Mouse (Mus musculus): ENCODE results near the gene Zfp239. TPM values are rescaled to one million over a fixed set of nuclear protein-coding genes. Genes with fewer than 3 reads are reported as not detected.
A peak's percentile ranks its signal among the peaks of the same experiment; 100 is the strongest.

Zfp239 gene
- polyA plus RNA-seq, 1 experiment from 2014 or later, result 11.8 TPM

GRCm38 (mm10) chr6:117885943-117886342 is 24.0 kb downstream of the Zfp239 start:
- 88% methylated on average over 2 of the region's 2 CpGs for WGBS
- no peak overlapping the region for H3K27ac ChIP-seq (ENCODE audit: low read depth, low read length)
- H3K9ac ChIP-seq (ENCODE audit: low read length), result no peak overlapping the region
- no peaks in the 10 kb centered on the region for H3K9me3 ChIP-seq (ENCODE audit: control insufficient read depth, low read length)
- H3K36me3 ChIP-seq (ENCODE audit: control insufficient read depth, insufficient read depth, low read length), result no peaks in the 10 kb centered on the region
- no peak for ATAC-seq (ENCODE audit: low FRiP score)
- H3K27me3 ChIP-seq (ENCODE audit: control insufficient read depth, insufficient read depth, low read length), result no peaks in the 10 kb centered on the region
- no peak overlapping the region for H3K4me2 ChIP-seq
- DNase-seq (ENCODE audit: low spot score, missing footprints), result no peak
- H3K4me3 ChIP-seq (ENCODE audit: low read depth, low read length), result no peak overlapping the region
- H3K4me1 ChIP-seq (ENCODE audit: control insufficient read depth, insufficient read depth, low read length), result no peaks in the 10 kb centered on the region; the same call in 1 of the 2 replicates

- no peak for DNase-seq (ENCODE audit: low spot score, missing footprints)
- no peaks in the 10 kb centered on the region for H3K36me3 ChIP-seq (ENCODE audit: control insufficient read depth, insufficient read depth, low read length)
- WGBS, result 73% methylated on average over 1 of the region's 1 CpGs
- H3K4me2 ChIP-seq, result no peak overlapping the region
- H3K4me3 ChIP-seq (ENCODE audit: low read depth, low read length), result no peak overlapping the region
- no peaks in the 10 kb centered on the region for H3K4me1 ChIP-seq (ENCODE audit: control insufficient read depth, insufficient read depth, low read length)
- ATAC-seq (ENCODE audit: low FRiP score), result no peak
- no peak overlapping the region for H3K9ac ChIP-seq (ENCODE audit: low read length)
- H3K9me3 ChIP-seq (ENCODE audit: control insufficient read depth, low read length), result no peaks in the 10 kb centered on the region
- H3K27ac ChIP-seq (ENCODE audit: low read depth, low read length), result no peak overlapping the region
- H3K27me3 ChIP-seq (ENCODE audit: control insufficient read depth, insufficient read depth, low read length), result no peaks in the 10 kb centered on the region
These were observed 26.1 kb downstream of the Zfp239 start for GRCm38 (mm10) chr6:117888032-117888431.

- WGBS, result 54% methylated on average over 2 of the region's 2 CpGs
These were observed 26.8 kb downstream of the Zfp239 start for GRCm38 (mm10) chr6:117888642-117889096.

GRCm38 (mm10) chr6:117890257-117890656 is 28.4 kb downstream of the Zfp239 start:
- WGBS, result 86% methylated on average over 6 of the region's 6 CpGs
- Histone ChIP-seq H3K9me3 (ENCODE audit: control insufficient read depth, low read length) (no peaks in the 10 kb centered on the region), H3K4me3 (ENCODE audit: low read depth, low read length) (no peak overlapping the region), H3K36me3 (ENCODE audit: control insufficient read depth, insufficient read depth, low read length) (no peaks in the 10 kb centered on the region), H3K27me3 (ENCODE audit: control insufficient read depth, insufficient read depth, low read length) (no peaks in the 10 kb centered on the region), H3K9ac (ENCODE audit: low read length) (no peak overlapping the region), H3K4me1 (ENCODE audit: control insufficient read depth, insufficient read depth, low read length) (no peaks in the 10 kb centered on the region), H3K27ac (ENCODE audit: low read depth, low read length) (no peak overlapping the region), H3K4me2 (no peak overlapping the region)
- DNase-seq (ENCODE audit: low spot score, missing footprints) (no peak), ATAC-seq (ENCODE audit: low FRiP score) (no peak)

More at GRCm38 (mm10) chr6:117888642-117889096, 26.8 kb downstream of the Zfp239 start:
- H3K36me3 ChIP-seq (ENCODE audit: control insufficient read depth, insufficient read depth, low read length), result no peaks in the 10 kb centered on the region
- H3K4me1 ChIP-seq (ENCODE audit: control insufficient read depth, insufficient read depth, low read length), result no peaks in the 10 kb centered on the region
- no peak overlapping the region for H3K27ac ChIP-seq (ENCODE audit: low read depth, low read length)
- H3K27me3 ChIP-seq (ENCODE audit: control insufficient read depth, insufficient read depth, low read length), result no peaks in the 10 kb centered on the region
- ATAC-seq (ENCODE audit: low FRiP score) (no peak), DNase-seq (ENCODE audit: low spot score, missing footprints) (peak; percentile 59)
- H3K9me3 ChIP-seq (ENCODE audit: control insufficient read depth, low read length), result no peaks in the 10 kb centered on the region
- no peak overlapping the region for H3K9ac ChIP-seq (ENCODE audit: low read length)
- no peak overlapping the region for H3K4me2 ChIP-seq
- no peak overlapping the region for H3K4me3 ChIP-seq (ENCODE audit: low read depth, low read length)

- WGBS, result 68% methylated on average over 14 of the region's 14 CpGs
- Histone ChIP-seq H3K9ac (ENCODE audit: low read length) (no peak overlapping the region), H3K27ac (ENCODE audit: low read depth, low read length) (no peak overlapping the region), H3K27me3 (ENCODE audit: control insufficient read depth, insufficient read depth, low read length) (no peaks in the 10 kb centered on the region), H3K4me3 (ENCODE audit: low read depth, low read length) (no peak overlapping the region), H3K36me3 (ENCODE audit: control insufficient read depth, insufficient read depth, low read length) (no peaks in the 10 kb centered on the region), H3K4me2 (no peak overlapping the region), H3K4me1 (ENCODE audit: control insufficient read depth, insufficient read depth, low read length) (no peaks in the 10 kb centered on the region), H3K9me3 (ENCODE audit: control insufficient read depth, low read length) (no peaks in the 10 kb centered on the region)
- DNase-seq (ENCODE audit: low spot score, missing footprints) (peak; percentile 75), ATAC-seq (ENCODE audit: low FRiP score) (no peak)
These were observed 29.7 kb downstream of the Zfp239 start for GRCm38 (mm10) chr6:117891369-117892160.

GRCm38 (mm10) chr6:117892386-117892785 is 30.5 kb downstream of the Zfp239 start:
- H3K27me3 ChIP-seq (ENCODE audit: control insufficient read depth, insufficient read depth, low read length), result no peaks in the 10 kb centered on the region
- ATAC-seq (ENCODE audit: low FRiP score), result no peak
- H3K4me1 ChIP-seq (ENCODE audit: control insufficient read depth, insufficient read depth, low read length), result no peaks in the 10 kb centered on the region
- H3K27ac ChIP-seq (ENCODE audit: low read depth, low read length), result no peak overlapping the region
- 72% methylated on average over 3 of the region's 3 CpGs for WGBS
- no peaks in the 10 kb centered on the region for H3K9me3 ChIP-seq (ENCODE audit: control insufficient read depth, low read length)
- no peaks in the 10 kb centered on the region for H3K36me3 ChIP-seq (ENCODE audit: control insufficient read depth, insufficient read depth, low read length)
- H3K9ac ChIP-seq (ENCODE audit: low read length), result no peak overlapping the region
- H3K4me3 ChIP-seq (ENCODE audit: low read depth, low read length), result no peak overlapping the region
- no peak overlapping the region for H3K4me2 ChIP-seq
- DNase-seq (ENCODE audit: low spot score, missing footprints), result no peak

GRCm38 (mm10) chr6:117893435-117893834 is 31.5 kb downstream of the Zfp239 start:
- ATAC-seq (ENCODE audit: low FRiP score) (no peak), DNase-seq (ENCODE audit: low spot score, missing footprints) (no peak)
- Histone ChIP-seq H3K36me3 (ENCODE audit: control insufficient read depth, insufficient read depth, low read length) (no peaks in the 10 kb centered on the region), H3K9me3 (ENCODE audit: control insufficient read depth, low read length) (no peaks in the 10 kb centered on the region), H3K27me3 (ENCODE audit: control insufficient read depth, insufficient read depth, low read length) (no peaks in the 10 kb centered on the region), H3K4me3 (ENCODE audit: low read depth, low read length) (no peak overlapping the region), H3K4me2 (no peak overlapping the region), H3K4me1 (ENCODE audit: control insufficient read depth, insufficient read depth, low read length) (no peaks in the 10 kb centered on the region), H3K9ac (ENCODE audit: low read length) (no peak overlapping the region), H3K27ac (ENCODE audit: low read depth, low read length) (no peak overlapping the region)
- WGBS, result 98% methylated on average over 2 of the region's 2 CpGs

GRCm38 (mm10) chr6:117897800-117898199 is 35.9 kb downstream of the Zfp239 start:
- no peak overlapping the region for H3K9ac ChIP-seq (ENCODE audit: low read length)
- no peak for DNase-seq (ENCODE audit: low spot score, missing footprints)
- no peaks in the 10 kb centered on the region for H3K36me3 ChIP-seq (ENCODE audit: control insufficient read depth, insufficient read depth, low read length)
- no peak overlapping the region for H3K4me3 ChIP-seq (ENCODE audit: low read depth, low read length)
- no peak for ATAC-seq (ENCODE audit: low FRiP score)
- H3K4me2 ChIP-seq, result no peak overlapping the region
- H3K27ac ChIP-seq (ENCODE audit: low read depth, low read length), result no peak overlapping the region
- no peaks in the 10 kb centered on the region for H3K4me1 ChIP-seq (ENCODE audit: control insufficient read depth, insufficient read depth, low read length)
- no peaks in the 10 kb centered on the region for H3K9me3 ChIP-seq (ENCODE audit: control insufficient read depth, low read length)
- no peaks in the 10 kb centered on the region for H3K27me3 ChIP-seq (ENCODE audit: control insufficient read depth, insufficient read depth, low read length)
- 86% methylated on average over 5 of the region's 5 CpGs for WGBS

- Histone ChIP-seq H3K36me3 (ENCODE audit: control insufficient read depth, insufficient read depth, low read length) (no peaks in the 10 kb centered on the region), H3K4me1 (ENCODE audit: control insufficient read depth, insufficient read depth, low read length) (peaks cover under 1% of the 10 kb centered on the region), H3K27me3 (ENCODE audit: control insufficient read depth, insufficient read depth, low read length) (no peaks in the 10 kb centered on the region), H3K27ac (ENCODE audit: low read depth, low read length) (no peak within 1 kb of the TSS), H3K9ac (ENCODE audit: low read length) (no peak within 1 kb of the TSS), H3K4me3 (ENCODE audit: low read depth, low read length) (no peak within 1 kb of the TSS), H3K4me2 (no peak within 1 kb of the TSS), H3K9me3 (ENCODE audit: control insufficient read depth, low read length) (no peaks in the 10 kb centered on the region)
- WGBS, result 85% methylated on average over 17 of the region's 17 CpGs
- ATAC-seq (ENCODE audit: low FRiP score) (no peak), DNase-seq (ENCODE audit: low spot score, missing footprints) (no peak)
These were observed 38.5 kb downstream of the Zfp239 start, which contains the start of gene Hnrnpf for GRCm38 (mm10) chr6:117900126-117901080. Gene Hnrnpf (plus strand): TSS chr6:117900324.
